Mouse (Mus musculus) stomach, embryonic 15.5 days (tissue): ENCODE measurements at regions not wholly inside any gene's neighbourhood (a gene's known extent, or its start where the extent isn't known, plus 50 kb on each side); places are given as distances from the start of the nearest gene placed in this dataset.

Experiments
- ATAC-seq: fragments of 200-750 bp; cut with Nextera tagmentation; 2 replicates; pipeline ENCODE4 v1.8.0; 2017; ENCODE audit warnings: low read depth, moderate number of reproducible peaks, moderate TSS enrichment; ENCODE audit not compliant: insufficient read depth, low FRiP score
- H3K27ac ChIP-seq: fragments of 300-500 bp; sonication (generic); 2 replicates; pipeline ENCODE4 v1.5.1; 2015; ENCODE audit warnings: mild to moderate bottlenecking, inconsistent platforms
- H3K27me3 ChIP-seq: fragments of 300-500 bp; sonication (generic); replicated peaks from 2 replicates; pipeline ENCODE4 v1.6.1; 2015; ENCODE audit warnings: inconsistent platforms
- H3K36me3 ChIP-seq: fragments of 300-500 bp; sonication (generic); 2 replicates; pipeline ENCODE4 v1.6.1; 2015; ENCODE audit warnings: inconsistent platforms
- H3K4me1 ChIP-seq: fragments of 300-500 bp; sonication (generic); 2 replicates; pipeline ENCODE4 v1.6.1; 2015; ENCODE audit warnings: inconsistent platforms
- H3K4me2 ChIP-seq: fragments of 300-500 bp; sonication (generic); 2 replicates; pipeline ENCODE4 v1.6.1; 2015; ENCODE audit warnings: mild to moderate bottlenecking, inconsistent platforms
- H3K4me3 ChIP-seq: fragments of 300-500 bp; sonication (generic); replicated peaks from 2 replicates; pipeline ENCODE4 v1.5.1; 2015; ENCODE audit warnings: inconsistent platforms
- H3K9ac ChIP-seq: fragments of 300-500 bp; sonication (generic); 2 replicates; pipeline ENCODE4 v1.6.1; 2015; ENCODE audit warnings: inconsistent platforms
- H3K9me3 ChIP-seq: fragments of 300-500 bp; sonication (generic); 2 replicates; pipeline ENCODE4 v1.6.1; 2016; ENCODE audit warnings: inconsistent platforms
- WGBS: fragments of 180-500 bp; shearing (Covaris S2); methylation state at CpG from one replicate; pipeline ENCODE4 v1.1.7; 2015; 5-methylcytosine and 5-hydroxymethylcytosine counted together

- H3K27ac ChIP-seq = peak overlapping the region; percentile 19; the same call in 1 of the 2 replicates
- peak; percentile 85; the same call in 1 of the 2 replicates for ATAC-seq
- H3K4me2 ChIP-seq = no peak overlapping the region
- no peaks in the 10 kb centered on the region for H3K27me3 ChIP-seq
- H3K36me3 ChIP-seq = no peaks in the 10 kb centered on the region
- H3K4me1 ChIP-seq = no peaks in the 10 kb centered on the region
- H3K9ac ChIP-seq = no peak overlapping the region
- 21% methylated on average over 8 of the region's 8 CpGs for WGBS
- H3K4me3 ChIP-seq = no peak overlapping the region
- no peaks in the 10 kb centered on the region for H3K9me3 ChIP-seq
These were observed 179.7 kb downstream of the Adamts15 start for GRCm38 (mm10) chr9:30742471-30743098.

- Histone ChIP-seq H3K4me2 (no peak overlapping the region), H3K4me3 (no peak overlapping the region), H3K36me3 (no peaks in the 10 kb centered on the region), H3K4me1 (no peaks in the 10 kb centered on the region; the same call in 1 of the 2 replicates), H3K27me3 (no peaks in the 10 kb centered on the region), H3K9ac (no peak overlapping the region), H3K27ac (no peak overlapping the region), H3K9me3 (no peaks in the 10 kb centered on the region)
- 49% methylated on average over 2 of the region's 2 CpGs for WGBS
- ATAC-seq = no peak
These were observed 190.6 kb downstream of the Adamts15 start for GRCm38 (mm10) chr9:30731687-30732086.

GRCm38 (mm10) chr9:30723364-30724070 is 198.7 kb downstream of the Adamts15 start:
- Histone ChIP-seq H3K27me3 (no peaks in the 10 kb centered on the region), H3K9me3 (no peaks in the 10 kb centered on the region), H3K27ac (no peak overlapping the region), H3K9ac (no peak overlapping the region), H3K4me3 (no peak overlapping the region), H3K36me3 (no peaks in the 10 kb centered on the region), H3K4me2 (no peak overlapping the region), H3K4me1 (no peaks in the 10 kb centered on the region)
- ATAC-seq = no peak
- WGBS = 72% methylated on average over 1 of the region's 1 CpGs

- no peaks in the 10 kb centered on the region for H3K9me3 ChIP-seq
- no peak overlapping the region for H3K4me2 ChIP-seq
- 67% methylated on average over 4 of the region's 4 CpGs for WGBS
- H3K4me3 ChIP-seq = no peak overlapping the region
- ATAC-seq = no peak
- H3K36me3 ChIP-seq = no peaks in the 10 kb centered on the region
- H3K27me3 ChIP-seq = no peaks in the 10 kb centered on the region
- H3K27ac ChIP-seq = no peak overlapping the region
- no peaks in the 10 kb centered on the region for H3K4me1 ChIP-seq
- H3K9ac ChIP-seq = no peak overlapping the region
These were observed 200.4 kb downstream of the Adamts15 start for GRCm38 (mm10) chr9:30721861-30722260.

- H3K27ac ChIP-seq = no peak overlapping the region
- no peak overlapping the region for H3K4me3 ChIP-seq
- 73% methylated on average over 8 of the region's 8 CpGs for WGBS
- H3K36me3 ChIP-seq = no peaks in the 10 kb centered on the region
- no peaks in the 10 kb centered on the region for H3K4me1 ChIP-seq
- ATAC-seq = no peak
- H3K27me3 ChIP-seq = no peaks in the 10 kb centered on the region
- H3K9ac ChIP-seq = no peak overlapping the region
- H3K9me3 ChIP-seq = no peaks in the 10 kb centered on the region
- no peak overlapping the region for H3K4me2 ChIP-seq
These were observed 205.7 kb downstream of the Adamts15 start for GRCm38 (mm10) chr9:30716421-30717170.

- 89% methylated on average over 5 of the region's 5 CpGs for WGBS
- Histone ChIP-seq H3K9ac (no peak overlapping the region), H3K27me3 (no peaks in the 10 kb centered on the region), H3K36me3 (no peaks in the 10 kb centered on the region), H3K9me3 (no peaks in the 10 kb centered on the region), H3K4me3 (no peak overlapping the region), H3K4me1 (no peaks in the 10 kb centered on the region), H3K27ac (no peak overlapping the region), H3K4me2 (no peak overlapping the region)
- ATAC-seq = no peak
These were observed 212.1 kb downstream of the Adamts15 start for GRCm38 (mm10) chr9:30710131-30710530.

GRCm38 (mm10) chr9:30699848-30700247 is 222.4 kb downstream of the Adamts15 start:
- H3K36me3 ChIP-seq = no peaks in the 10 kb centered on the region
- H3K4me1 ChIP-seq = no peaks in the 10 kb centered on the region
- no peak for ATAC-seq
- H3K27me3 ChIP-seq = no peaks in the 10 kb centered on the region
- no peak overlapping the region for H3K9ac ChIP-seq
- WGBS = 45% methylated on average over 5 of the region's 5 CpGs
- H3K4me3 ChIP-seq = no peak overlapping the region
- no peak overlapping the region for H3K27ac ChIP-seq
- no peak overlapping the region for H3K4me2 ChIP-seq
- no peaks in the 10 kb centered on the region for H3K9me3 ChIP-seq

GRCm38 (mm10) chr9:30697533-30697932 is 224.7 kb downstream of the Adamts15 start:
- Histone ChIP-seq H3K27me3 (no peaks in the 10 kb centered on the region), H3K27ac (no peak overlapping the region), H3K4me2 (no peak overlapping the region), H3K4me1 (no peaks in the 10 kb centered on the region), H3K36me3 (no peaks in the 10 kb centered on the region), H3K9me3 (no peaks in the 10 kb centered on the region), H3K4me3 (no peak overlapping the region), H3K9ac (no peak overlapping the region)
- WGBS = 79% methylated on average over 1 of the region's 1 CpGs
- no peak for ATAC-seq

- no peaks in the 10 kb centered on the region for H3K4me1 ChIP-seq
- no peaks in the 10 kb centered on the region for H3K9me3 ChIP-seq
- no peaks in the 10 kb centered on the region for H3K36me3 ChIP-seq
- no peak overlapping the region for H3K9ac ChIP-seq
- ATAC-seq = no peak
- H3K27me3 ChIP-seq = no peaks in the 10 kb centered on the region
- no peak overlapping the region for H3K4me3 ChIP-seq
- H3K4me2 ChIP-seq = no peak overlapping the region
- no peak overlapping the region for H3K27ac ChIP-seq
These were observed 241.2 kb downstream of the Snx19 start for GRCm38 (mm10) chr9:30668095-30668494.

GRCm38 (mm10) chr9:30662456-30662855 is 235.5 kb downstream of the Snx19 start:
- WGBS = 86% methylated on average over 6 of the region's 6 CpGs
- H3K4me2 ChIP-seq = no peak overlapping the region

GRCm38 (mm10) chr9:30653961-30654360 is 227.1 kb downstream of the Snx19 start:
- no peak for ATAC-seq
- Histone ChIP-seq H3K27me3 (no peaks in the 10 kb centered on the region), H3K4me3 (no peak overlapping the region), H3K36me3 (no peaks in the 10 kb centered on the region), H3K9ac (no peak overlapping the region), H3K27ac (no peak overlapping the region), H3K4me1 (no peaks in the 10 kb centered on the region), H3K9me3 (no peaks in the 10 kb centered on the region), H3K4me2 (no peak overlapping the region)
- 82% methylated on average over 5 of the region's 5 CpGs for WGBS

More at GRCm38 (mm10) chr9:30662456-30662855, 235.5 kb downstream of the Snx19 start:
- H3K27me3 ChIP-seq = no peaks in the 10 kb centered on the region
- no peaks in the 10 kb centered on the region for H3K4me1 ChIP-seq
- no peak overlapping the region for H3K4me3 ChIP-seq
- H3K9ac ChIP-seq = no peak overlapping the region
- H3K27ac ChIP-seq = no peak overlapping the region
- no peak for ATAC-seq
- no peaks in the 10 kb centered on the region for H3K36me3 ChIP-seq
- H3K9me3 ChIP-seq = no peaks in the 10 kb centered on the region

GRCm38 (mm10) chr9:30653210-30653609 is 226.3 kb downstream of the Snx19 start:
- H3K9ac ChIP-seq = no peak overlapping the region
- no peak for ATAC-seq
- no peaks in the 10 kb centered on the region for H3K27me3 ChIP-seq
- no peaks in the 10 kb centered on the region for H3K9me3 ChIP-seq
- H3K4me1 ChIP-seq = no peaks in the 10 kb centered on the region
- no peaks in the 10 kb centered on the region for H3K36me3 ChIP-seq
- H3K4me3 ChIP-seq = no peak overlapping the region
- 95% methylated on average over 3 of the region's 3 CpGs for WGBS
- H3K27ac ChIP-seq = no peak overlapping the region
- H3K4me2 ChIP-seq = no peak overlapping the region
